Mouse (Mus musculus) cerebellum, adult 9-11 months (tissue): ENCODE data around the gene Gnl2.

Source experiments
- DNase-seq: peaks from one replicate; pipeline ENCODE4 v3.0.0; 2022

Gene Gnl2

GRCm38 (mm10) chr4:125015806-125016635 is at the start of gene Gnl2:
TSS of gene Gnl2 (plus strand) at chr4:125016585.
- DNase-seq = no peak

- DNase-seq = no peak
These were observed 47.7 kb upstream of the Gnl2 start for GRCm38 (mm10) chr4:124968711-124969110.

GRCm38 (mm10) chr4:124969219-124969848 is 47.1 kb upstream of the Gnl2 start:
- no peak for DNase-seq

GRCm38 (mm10) chr4:124970194-124970593 is 46.2 kb upstream of the Gnl2 start:
- DNase-seq = no peak

- DNase-seq = no peak
These were observed 45.7 kb upstream of the Gnl2 start for GRCm38 (mm10) chr4:124970677-124971076.

GRCm38 (mm10) chr4:124971094-124971493 is 45.3 kb upstream of the Gnl2 start:
- no peak for DNase-seq

GRCm38 (mm10) chr4:124972316-124972715 is 44.1 kb upstream of the Gnl2 start:
- DNase-seq = no peak

- no peak for DNase-seq
These were observed 43.1 kb upstream of the Gnl2 start for GRCm38 (mm10) chr4:124973296-124973695.

GRCm38 (mm10) chr4:124978201-124978600 is 38.2 kb upstream of the Gnl2 start:
- DNase-seq = no peak

- DNase-seq = no peak
These were observed 32.4 kb upstream of the Gnl2 start for GRCm38 (mm10) chr4:124983893-124984526.

GRCm38 (mm10) chr4:124984871-124985670 is 31.3 kb upstream of the Gnl2 start:
- DNase-seq = no peak

- no peak for DNase-seq
These were observed 30.4 kb upstream of the Gnl2 start, which contains the start of gene Rspo1 for GRCm38 (mm10) chr4:124985671-124986602. TSS of gene Rspo1 (plus strand) at chr4:124986430.

- no peak for DNase-seq
These were observed 29.4 kb upstream of the Gnl2 start for GRCm38 (mm10) chr4:124986739-124987710.

GRCm38 (mm10) chr4:124987711-124988097 is 28.7 kb upstream of the Gnl2 start:
- no peak for DNase-seq

- no peak for DNase-seq
These were observed 28.0 kb upstream of the Gnl2 start for GRCm38 (mm10) chr4:124988382-124988781.

- DNase-seq = no peak
These were observed 26.6 kb upstream of the Gnl2 start for GRCm38 (mm10) chr4:124989787-124990253.

GRCm38 (mm10) chr4:124990325-124990724 is 26.1 kb upstream of the Gnl2 start:
- DNase-seq = no peak

- no peak for DNase-seq
These were observed 18.8 kb upstream of the Gnl2 start for GRCm38 (mm10) chr4:124997479-124998147.

GRCm38 (mm10) chr4:124999548-124999947 is 16.8 kb upstream of the Gnl2 start:
- no peak for DNase-seq

- DNase-seq = no peak
These were observed 13.4 kb upstream of the Gnl2 start for GRCm38 (mm10) chr4:125002978-125003377.
